Mouse (Mus musculus): ENCODE results near the gene Dach2. TPM values are rescaled to one million over a fixed set of nuclear protein-coding genes. Genes with fewer than 3 reads are reported as not detected.

The Dach2 gene
- total RNA-seq, 2 experiments from 2014 or later, result 0.56 to 1.1 TPM

Other genes starting within 250 kb of the Dach2 start
- gene Chm, start 112.0 kb upstream of the Dach2 start, total RNA-seq (2021), result 10 to 100 TPM; 15.8 to 16.6 TPM